Mouse (Mus musculus) midbrain, embryonic 10.5 days (tissue): ENCODE measurements at regions not wholly inside any gene's neighbourhood (a gene's known extent, or its start where the extent isn't known, plus 50 kb on each side); places are given as distances from the start of the nearest gene placed in this dataset.

Experiments
- DNase-seq: peaks from one replicate; pipeline ENCODE4 v3.0.0-alpha.2; 2017; ENCODE audit warnings: low spot score
- H3K27ac ChIP-seq: fragments of 300-500 bp; sonication (generic); replicated peaks from 2 replicates; pipeline ENCODE4 v1.5.1; 2016; ENCODE audit warnings: mild to moderate bottlenecking
- H3K27me3 ChIP-seq: fragments of 300-500 bp; sonication (generic); 2 replicates; pipeline ENCODE4 v1.6.1; 2016; ENCODE audit warnings: low read depth, mild to moderate bottlenecking; ENCODE audit not compliant: poor library complexity, severe bottlenecking
- H3K36me3 ChIP-seq: fragments of 300-500 bp; sonication (generic); 2 replicates; pipeline ENCODE4 v1.6.1; 2016; ENCODE audit warnings: mild to moderate bottlenecking, moderate library complexity
- H3K4me1 ChIP-seq: fragments of 300-500 bp; sonication (generic); 2 replicates; pipeline ENCODE4 v1.6.1; 2016
- H3K4me3 ChIP-seq: fragments of 300-500 bp; sonication (generic); 2 replicates; pipeline ENCODE4 v1.5.1; 2016; ENCODE audit warnings: mild to moderate bottlenecking, moderate library complexity
- H3K9me3 ChIP-seq: fragments of 300-500 bp; sonication (generic); replicated peaks from 2 replicates; pipeline ENCODE4 v1.6.1; 2016; ENCODE audit warnings: mild to moderate bottlenecking
- WGBS: fragments of 180-500 bp; shearing (Covaris S2); methylation state at CpG from one replicate; pipeline ENCODE4 v1.1.7; 2016; 5-methylcytosine and 5-hydroxymethylcytosine counted together

DNA sequence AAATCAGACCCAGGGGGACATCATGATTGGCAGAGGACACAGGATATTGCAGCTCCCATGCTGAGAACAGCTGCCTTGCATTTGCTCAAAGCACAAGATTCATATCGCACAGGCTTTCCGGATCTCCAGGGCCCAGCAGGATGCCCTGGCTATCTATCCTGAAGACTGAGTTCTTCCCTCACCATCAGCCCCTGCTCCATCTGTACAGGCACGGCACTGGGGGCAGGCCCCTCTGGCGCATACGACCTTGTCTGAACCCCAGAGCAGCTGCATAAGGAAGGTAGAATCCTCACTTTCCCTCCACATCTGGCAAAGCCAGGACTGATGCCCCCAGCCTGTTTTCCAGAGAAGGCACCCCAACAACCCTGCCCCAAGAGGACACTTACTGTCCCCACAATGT lies 266.8 kb downstream of the Tns1 start:
- Histone ChIP-seq H3K36me3 (no peaks in the 10 kb centered on the region), H3K9me3 (no peaks in the 10 kb centered on the region), H3K4me1 (peaks cover 18% of the 10 kb centered on the region), H3K27ac (no peak overlapping the region), H3K4me3 (no peak overlapping the region), H3K27me3 (no peaks in the 10 kb centered on the region)
- peak; percentile 33 for DNase-seq
- 66% methylated on average over 5 of the region's 5 CpGs for WGBS

DNA sequence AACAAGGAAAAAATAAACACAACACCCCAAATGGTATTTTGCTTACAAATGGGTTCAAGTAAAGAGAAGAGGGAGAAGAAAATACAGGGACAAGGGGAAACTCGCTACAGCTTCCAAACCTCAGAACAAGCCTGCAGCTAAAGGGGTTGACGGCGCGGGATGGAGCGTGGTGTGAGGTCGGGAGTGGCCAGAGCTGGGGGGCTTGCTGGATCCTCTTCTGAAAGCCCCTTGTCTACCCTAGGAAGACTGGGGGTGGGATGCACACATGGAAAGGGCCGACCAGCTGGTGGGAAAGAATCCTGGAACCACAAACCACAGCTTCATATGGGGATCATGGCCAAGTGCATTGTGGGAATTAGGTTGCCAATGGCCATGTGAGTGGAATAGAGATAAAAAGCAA lies 267.4 kb downstream of the Tns1 start:
- Histone ChIP-seq H3K27me3 (no peaks in the 10 kb centered on the region), H3K4me3 (no peak overlapping the region), H3K4me1 (peaks cover 14% of the 10 kb centered on the region; the same call in 1 of the 2 replicates), H3K36me3 (no peaks in the 10 kb centered on the region), H3K9me3 (no peaks in the 10 kb centered on the region), H3K27ac (no peak overlapping the region)
- 92% methylated on average over 7 of the region's 7 CpGs for WGBS
- no peak for DNase-seq

DNA sequence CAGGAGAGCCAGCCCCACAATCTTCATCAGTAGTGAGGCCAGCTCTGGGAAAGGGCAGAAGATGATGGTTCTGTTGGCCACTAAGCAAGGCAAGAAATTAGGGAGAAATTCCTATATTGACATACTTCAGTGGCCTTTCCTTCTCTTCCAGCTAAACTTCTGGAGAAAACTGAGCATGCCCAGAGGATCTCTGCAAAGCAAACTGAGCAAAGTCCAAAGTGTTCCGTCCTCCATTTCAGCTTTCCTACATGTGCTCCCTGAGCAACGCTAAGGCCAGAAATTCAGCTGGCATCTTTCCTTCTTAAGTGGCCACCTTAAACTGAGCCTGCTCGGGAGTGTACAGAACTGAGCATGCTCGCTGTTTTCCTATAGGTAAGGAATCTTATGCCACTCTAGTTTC lies 268.9 kb downstream of the Tns1 start:
- Histone ChIP-seq H3K27ac (no peak overlapping the region), H3K4me3 (no peak overlapping the region), H3K36me3 (no peaks in the 10 kb centered on the region), H3K9me3 (no peaks in the 10 kb centered on the region), H3K27me3 (no peaks in the 10 kb centered on the region), H3K4me1 (peaks cover 20% of the 10 kb centered on the region)
- no peak for DNase-seq
- 92% methylated on average over 4 of the region's 4 CpGs for WGBS

DNA sequence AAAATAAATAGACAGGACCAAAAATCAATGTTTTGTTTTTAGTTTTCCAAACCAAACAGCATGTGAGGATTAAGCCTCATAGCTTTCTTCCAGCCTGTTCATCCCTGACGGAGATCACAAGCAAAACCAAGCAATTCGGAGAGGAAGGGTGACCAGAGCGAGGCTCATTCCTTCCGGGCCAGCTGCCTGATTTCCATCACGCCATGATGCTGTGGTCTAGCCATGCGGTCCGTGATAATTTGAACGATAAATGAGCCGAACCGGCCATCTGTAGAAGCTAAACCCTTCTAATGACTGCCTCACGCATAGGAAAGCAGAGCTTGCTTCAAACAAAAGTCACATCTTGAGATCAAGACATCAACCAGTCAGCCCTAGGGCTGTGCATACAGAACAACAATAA lies 270.4 kb downstream of the Tns1 start:
- no peaks in the 10 kb centered on the region for H3K9me3 ChIP-seq
- DNase-seq, result no peak
- WGBS, result 70% methylated on average over 11 of the region's 11 CpGs
- H3K27ac ChIP-seq, result peak overlapping the region; percentile 17; the same call in 1 of the 2 replicates
- no peaks in the 10 kb centered on the region for H3K27me3 ChIP-seq
- no peak overlapping the region for H3K4me3 ChIP-seq
- H3K36me3 ChIP-seq, result no peaks in the 10 kb centered on the region
- H3K4me1 ChIP-seq, result peaks cover 21% of the 10 kb centered on the region

DNA sequence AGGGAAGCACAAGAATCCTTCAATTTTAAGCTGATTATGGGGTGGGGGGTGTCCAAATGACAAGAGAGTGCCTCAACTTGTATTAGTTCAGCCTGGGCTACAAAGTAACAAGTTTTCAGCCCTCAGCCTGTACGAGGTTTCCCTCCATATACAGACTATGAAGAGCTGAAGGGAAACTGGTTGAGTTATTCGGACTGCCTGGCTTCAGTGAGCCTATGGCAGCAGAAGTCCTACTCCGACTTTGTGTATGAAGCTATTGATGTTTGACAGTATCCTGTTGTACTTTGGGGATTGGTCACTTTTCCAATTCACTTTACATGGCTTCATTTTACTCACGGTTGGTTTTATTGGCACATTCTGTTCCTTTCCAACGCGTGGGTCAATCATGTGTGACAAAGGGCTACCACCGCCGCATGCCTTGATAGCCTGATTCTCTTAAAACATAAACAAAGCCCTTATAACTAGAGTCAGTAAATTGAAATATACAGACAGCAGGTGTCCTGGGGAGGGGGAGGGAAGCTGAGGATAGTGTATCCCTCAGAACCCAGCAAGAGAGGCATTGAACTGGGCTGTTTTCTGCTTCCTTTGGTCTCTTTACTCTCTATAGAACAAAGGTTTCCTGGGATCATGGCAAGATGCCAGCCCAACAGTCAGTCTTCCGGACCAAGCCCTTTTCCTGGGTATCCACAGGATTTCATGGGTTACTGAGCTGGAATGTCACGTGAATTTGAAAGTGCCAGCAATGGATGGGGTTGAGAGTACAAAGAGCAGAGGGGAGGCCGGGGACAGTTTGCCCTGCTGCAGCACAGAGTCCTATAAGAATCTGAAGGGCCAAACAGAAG lies 273.9 kb downstream of the Tns1 start:
- Histone ChIP-seq H3K27me3 (no peaks in the 10 kb centered on the region), H3K36me3 (no peaks in the 10 kb centered on the region), H3K4me3 (no peak overlapping the region), H3K27ac (0 out of 2 replicates have a peak overlapping the region, but pooled peaks have one; percentile 28), H3K9me3 (no peaks in the 10 kb centered on the region), H3K4me1 (peaks cover 17% of the 10 kb centered on the region)
- no peak for DNase-seq
- WGBS, result 66% methylated on average over 11 of the region's 11 CpGs

DNA sequence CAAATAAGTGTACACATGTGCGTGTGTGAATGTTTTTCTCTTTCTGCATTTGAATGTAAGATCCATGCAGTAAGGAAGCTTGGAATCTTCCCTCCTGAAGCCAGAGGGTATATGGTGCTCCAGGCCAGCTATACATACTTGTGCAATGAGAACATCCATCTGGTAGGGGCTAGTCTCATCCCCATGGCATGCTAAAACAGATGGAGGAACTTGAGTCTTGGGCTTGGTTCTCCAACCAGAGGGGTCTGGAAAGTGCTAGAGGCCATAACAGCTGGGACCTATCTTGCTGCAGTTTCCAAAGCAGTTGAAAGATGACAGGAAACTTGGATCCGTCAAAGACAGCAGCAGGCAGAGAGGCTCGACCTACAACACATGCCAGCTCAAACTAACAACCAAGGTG lies 275.9 kb downstream of the Tns1 start:
- peaks cover 7% of the 10 kb centered on the region; the same call in 1 of the 2 replicates for H3K4me1 ChIP-seq
- WGBS, result 80% methylated on average over 3 of the region's 3 CpGs
- no peak for DNase-seq
- H3K27ac ChIP-seq, result no peak overlapping the region
- no peak overlapping the region for H3K4me3 ChIP-seq
- H3K36me3 ChIP-seq, result no peaks in the 10 kb centered on the region
- no peaks in the 10 kb centered on the region for H3K9me3 ChIP-seq
- no peaks in the 10 kb centered on the region for H3K27me3 ChIP-seq

DNA sequence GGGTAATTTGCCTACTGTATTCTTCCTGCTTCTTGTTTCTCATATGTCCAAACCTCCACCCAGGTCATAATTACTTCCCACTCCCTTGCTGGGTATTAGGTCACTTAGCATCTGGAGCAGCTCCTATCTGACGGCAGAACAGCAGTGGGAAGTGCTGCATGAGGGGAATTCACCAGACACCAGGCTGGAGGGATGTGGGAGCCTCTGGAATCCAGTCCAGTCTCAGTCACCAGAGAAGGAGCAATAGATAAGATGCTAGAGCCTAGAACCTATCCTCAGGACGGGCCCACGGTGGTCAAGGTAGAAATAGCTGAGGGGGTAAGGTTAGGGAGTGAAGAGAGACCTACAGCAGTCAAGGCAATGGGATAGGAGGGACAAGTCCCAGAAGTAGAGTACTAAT lies 277.1 kb downstream of the Tns1 start:
- WGBS, result 89% methylated on average over 3 of the region's 3 CpGs
- DNase-seq, result no peak
- Histone ChIP-seq H3K4me3 (no peak overlapping the region), H3K9me3 (no peaks in the 10 kb centered on the region), H3K27ac (no peak overlapping the region), H3K27me3 (no peaks in the 10 kb centered on the region), H3K4me1 (peaks cover 7% of the 10 kb centered on the region; the same call in 1 of the 2 replicates), H3K36me3 (no peaks in the 10 kb centered on the region)

DNA sequence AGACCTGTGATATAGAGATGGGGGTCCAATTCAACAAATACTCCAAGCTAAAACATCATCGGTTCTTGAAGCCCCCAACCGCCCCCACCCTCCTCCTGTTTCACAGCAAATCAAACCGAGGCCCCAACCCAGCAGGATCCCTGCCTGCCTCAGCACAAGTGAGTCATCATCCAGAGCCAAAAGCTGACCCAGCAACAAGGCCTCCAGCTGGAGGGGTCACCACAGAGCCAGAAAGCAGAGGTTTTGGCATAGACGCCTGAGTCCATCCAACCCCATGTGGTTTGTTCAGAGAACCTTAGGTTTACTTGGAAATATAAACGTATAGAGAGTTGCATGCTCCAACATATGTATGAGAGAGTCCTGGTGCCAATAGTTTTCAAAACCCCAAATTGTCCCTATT lies 279.1 kb downstream of the Tns1 start:
- no peak overlapping the region for H3K4me3 ChIP-seq
- no peaks in the 10 kb centered on the region for H3K4me1 ChIP-seq
- 83% methylated on average over 5 of the region's 5 CpGs for WGBS
- H3K27me3 ChIP-seq, result no peaks in the 10 kb centered on the region
- H3K27ac ChIP-seq, result no peak overlapping the region
- no peaks in the 10 kb centered on the region for H3K9me3 ChIP-seq
- H3K36me3 ChIP-seq, result no peaks in the 10 kb centered on the region
- DNase-seq, result no peak

DNA sequence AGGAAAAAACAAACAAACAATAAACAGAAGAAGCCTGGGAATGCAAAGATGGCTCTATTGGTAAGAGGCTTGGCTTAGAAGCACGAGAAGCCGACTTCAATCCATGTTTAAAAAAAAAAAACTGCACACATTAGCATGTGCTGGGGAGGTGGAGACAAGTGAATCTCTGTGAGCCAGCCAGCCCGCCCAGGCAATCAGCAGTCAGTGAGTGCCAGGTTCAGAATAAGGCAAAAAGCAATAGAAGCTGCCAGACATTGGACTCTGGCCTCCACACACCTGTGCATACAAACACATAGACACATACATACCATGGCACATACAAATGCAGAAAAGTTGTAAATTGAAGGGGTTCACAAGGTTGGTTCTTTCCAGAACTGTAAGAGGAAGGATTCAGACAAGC lies 279.7 kb downstream of the Tns1 start:
- no peak for DNase-seq
- WGBS, result 88% methylated on average over 3 of the region's 3 CpGs
- Histone ChIP-seq H3K36me3 (no peaks in the 10 kb centered on the region), H3K27me3 (no peaks in the 10 kb centered on the region), H3K9me3 (no peaks in the 10 kb centered on the region), H3K4me3 (no peak overlapping the region), H3K27ac (no peak overlapping the region), H3K4me1 (no peaks in the 10 kb centered on the region)

DNA sequence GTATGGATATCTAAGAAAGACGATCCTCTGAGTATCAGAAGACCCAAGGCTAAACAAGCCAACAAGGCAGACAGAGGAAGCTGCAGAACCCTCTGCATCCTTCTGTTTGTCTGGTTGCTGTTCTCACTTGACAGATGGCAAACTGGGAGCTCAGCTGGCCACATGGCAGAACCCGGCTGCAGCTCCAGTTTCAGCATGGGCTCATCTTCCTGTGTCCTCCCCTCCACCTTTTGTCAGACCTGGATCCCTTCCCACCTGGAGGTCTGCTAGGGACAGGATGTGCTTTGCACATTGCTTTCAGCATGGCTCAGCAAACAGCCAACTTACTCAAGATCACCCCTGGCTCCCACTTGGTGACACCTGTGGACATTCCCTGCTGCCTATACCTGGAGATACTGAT lies 284.9 kb downstream of the Tns1 start:
- no peak overlapping the region for H3K27ac ChIP-seq
- H3K9me3 ChIP-seq, result no peaks in the 10 kb centered on the region
- H3K27me3 ChIP-seq, result no peaks in the 10 kb centered on the region
- H3K36me3 ChIP-seq, result no peaks in the 10 kb centered on the region
- WGBS, result 87% methylated on average over 2 of the region's 2 CpGs
- H3K4me3 ChIP-seq, result no peak overlapping the region
- no peaks in the 10 kb centered on the region for H3K4me1 ChIP-seq
- DNase-seq, result no peak

DNA sequence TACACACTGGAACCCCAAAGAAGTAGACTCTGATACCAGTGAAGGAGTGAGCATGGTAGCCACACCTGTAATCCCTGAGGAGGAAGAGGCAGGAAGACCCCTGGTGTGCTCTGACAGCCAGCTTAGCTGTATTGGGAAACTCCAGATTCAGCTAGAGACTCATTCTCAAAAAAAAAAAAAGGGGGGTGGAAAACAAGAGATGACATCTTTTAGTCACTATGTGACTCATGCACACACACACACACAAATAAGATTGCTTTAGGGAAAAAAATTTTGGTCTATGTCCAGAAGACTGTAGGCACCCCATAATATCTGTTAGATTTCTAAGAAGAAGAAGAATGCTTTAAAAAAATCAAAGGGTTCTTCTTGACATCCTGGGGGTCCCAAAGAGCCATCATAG lies 287.6 kb downstream of the Tns1 start:
- no peaks in the 10 kb centered on the region for H3K4me1 ChIP-seq
- no peak overlapping the region for H3K27ac ChIP-seq
- H3K36me3 ChIP-seq, result no peaks in the 10 kb centered on the region
- DNase-seq, result no peak
- no peaks in the 10 kb centered on the region for H3K9me3 ChIP-seq
- no peaks in the 10 kb centered on the region for H3K27me3 ChIP-seq
- no peak overlapping the region for H3K4me3 ChIP-seq

DNA sequence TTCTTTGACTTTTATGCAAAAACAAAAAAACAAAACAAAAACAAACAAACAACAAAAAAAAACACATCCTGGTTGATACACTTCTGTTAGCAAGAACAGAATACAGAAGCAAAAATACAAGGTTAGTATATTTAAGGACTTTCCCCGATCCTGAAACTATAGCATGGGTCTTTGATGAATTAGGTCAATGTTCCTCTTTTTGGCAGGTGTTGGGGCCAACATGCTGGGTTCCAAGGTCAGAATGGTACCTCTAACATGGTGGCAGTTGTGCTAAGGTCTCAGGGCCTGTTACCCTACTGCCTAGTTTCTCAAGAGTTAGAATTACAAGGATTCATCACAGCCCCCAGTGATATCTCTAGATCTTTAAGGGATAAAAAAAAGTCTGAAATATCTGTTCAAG lies 289.7 kb downstream of the Tns1 start:
- Histone ChIP-seq H3K4me3 (no peak overlapping the region), H3K27me3 (no peaks in the 10 kb centered on the region), H3K9me3 (no peaks in the 10 kb centered on the region), H3K27ac (no peak overlapping the region), H3K4me1 (no peaks in the 10 kb centered on the region), H3K36me3 (no peaks in the 10 kb centered on the region)
- WGBS, result 92% methylated on average over 1 of the region's 1 CpGs
- no peak for DNase-seq

DNA sequence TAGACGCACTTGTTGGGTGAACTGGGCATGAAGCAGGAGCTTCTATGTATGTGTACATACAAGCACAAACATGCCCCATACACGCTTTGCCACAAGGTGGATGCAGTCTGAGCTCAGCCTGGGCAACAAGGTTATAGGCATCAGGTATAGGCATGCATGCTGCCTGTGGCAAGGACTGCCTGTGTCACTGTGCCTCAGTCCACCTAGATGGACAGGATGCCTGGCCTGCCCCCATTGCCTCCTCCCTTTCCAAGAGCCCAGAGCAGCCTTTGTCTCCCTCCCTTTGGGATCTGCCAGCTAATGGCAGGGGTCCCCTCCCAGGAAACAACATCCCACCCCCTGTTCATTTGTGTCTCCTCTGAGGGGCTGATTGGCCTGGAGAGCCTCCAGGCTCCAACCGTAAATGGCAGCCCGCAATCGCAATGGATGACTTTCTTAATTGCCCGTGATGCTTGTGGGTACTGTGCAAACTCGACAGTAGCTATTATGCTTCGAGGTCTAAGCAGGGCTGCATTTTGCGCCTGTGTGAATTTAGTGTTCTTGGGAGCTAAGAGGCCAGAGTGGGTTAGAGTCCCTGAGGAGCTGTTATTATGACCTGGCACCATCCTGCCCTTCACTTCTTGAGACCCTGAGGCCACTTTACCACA lies 293.6 kb downstream of the Tns1 start:
- Histone ChIP-seq H3K36me3 (no peaks in the 10 kb centered on the region), H3K4me3 (no peak overlapping the region), H3K4me1 (peaks cover 32% of the 10 kb centered on the region), H3K27me3 (peaks cover 13% of the 10 kb centered on the region), H3K9me3 (no peaks in the 10 kb centered on the region), H3K27ac (0 out of 2 replicates have a peak overlapping the region, but pooled peaks have one; percentile 2)
- WGBS, result 87% methylated on average over 9 of the region's 9 CpGs
- DNase-seq, result no peak
